Mouse (Mus musculus) kidney, adult 9 months (tissue): ENCODE data around the gene Trim26.
"Not testable (repeated sequence)": the region's sequence is repeated elsewhere in the genome, so short reads cannot be mapped to it uniquely, and the experiment has no call there.

Source experiments
- DNase-seq: peaks from one replicate; pipeline ENCODE4 v3.0.0; 2022

The Trim26 gene

GRCm38 (mm10) chr17:36851627-36852026 is 14.7 kb downstream of the Trim26 start:
- no peak for DNase-seq

GRCm38 (mm10) chr17:36855484-36855883 is 18.6 kb downstream of the Trim26 start:
- no peak for DNase-seq

GRCm38 (mm10) chr17:36856236-36856635 is 19.3 kb downstream of the Trim26 start:
- no peak for DNase-seq

- DNase-seq, result no peak
Observed at GRCm38 (mm10) chr17:36858181-36858580, 21.2 kb downstream of the Trim26 start.

- DNase-seq, result no peak
Observed at GRCm38 (mm10) chr17:36861680-36862079, 24.7 kb downstream of the Trim26 start.

GRCm38 (mm10) chr17:36866719-36867527 is 30.0 kb downstream of the Trim26 start, which contains the start of gene Trim15:
TSS of gene Trim15 (minus strand) at chr17:36867210.
- DNase-seq, result peak; percentile 33

GRCm38 (mm10) chr17:36868836-36869235 is 31.9 kb downstream of the Trim26 start:
- no peak for DNase-seq

- DNase-seq, result no peak
Observed at GRCm38 (mm10) chr17:36869284-36869954, 32.5 kb downstream of the Trim26 start, which contains the start of gene Trim10. TSS of gene Trim10 (plus strand) at chr17:36869574.

GRCm38 (mm10) chr17:36869955-36870810 is 33.2 kb downstream of the Trim26 start:
- no peak for DNase-seq

GRCm38 (mm10) chr17:36874636-36875035 is 37.7 kb downstream of the Trim26 start:
- no peak for DNase-seq

- no peak for DNase-seq
Observed at GRCm38 (mm10) chr17:36883350-36883749, 46.4 kb downstream of the Trim26 start.

- no peak for DNase-seq
Observed at GRCm38 (mm10) chr17:36885132-36885790, 48.3 kb downstream of the Trim26 start.

GRCm38 (mm10) chr17:36890073-36890903 is 53.4 kb downstream of the Trim26 start, which contains the start of gene Trim40:
TSS of gene Trim40 (minus strand) at chr17:36890123.
- no peak for DNase-seq

GRCm38 (mm10) chr17:36891496-36891895 is 54.6 kb downstream of the Trim26 start:
- DNase-seq, result not testable (repeated sequence)

- DNase-seq, result peak; percentile 40
Observed at GRCm38 (mm10) chr17:36892362-36892761, 55.4 kb downstream of the Trim26 start.

GRCm38 (mm10) chr17:36893387-36893786 is 56.5 kb downstream of the Trim26 start:
- no peak for DNase-seq

- DNase-seq, result peak; percentile 52
Observed at GRCm38 (mm10) chr17:36896583-36896982, 59.6 kb downstream of the Trim26 start.

GRCm38 (mm10) chr17:36897065-36897464 is 60.1 kb downstream of the Trim26 start:
- no peak for DNase-seq

- no peak for DNase-seq
Observed at GRCm38 (mm10) chr17:36897552-36898205, 60.7 kb downstream of the Trim26 start, which contains the start of gene Trim31. TSS of gene Trim31 (plus strand) at chr17:36898118.

- no peak for DNase-seq
Observed at GRCm38 (mm10) chr17:36899376-36899775, 62.4 kb downstream of the Trim26 start.

GRCm38 (mm10) chr17:36900001-36900400 is 63.1 kb downstream of the Trim26 start:
- no peak for DNase-seq
